Mouse (Mus musculus): ENCODE data around the gene Gm7168. TPM values are rescaled to one million over a fixed set of nuclear protein-coding genes. Genes with fewer than 3 reads are reported as not detected.
"Not testable (repeated sequence)": the region's sequence is repeated elsewhere in the genome, so short reads cannot be mapped to it uniquely, and the experiment has no call there.

Gene Gm7168
- polyA plus RNA-seq, 2 experiments from 2014 or later, result not detected

DNA sequence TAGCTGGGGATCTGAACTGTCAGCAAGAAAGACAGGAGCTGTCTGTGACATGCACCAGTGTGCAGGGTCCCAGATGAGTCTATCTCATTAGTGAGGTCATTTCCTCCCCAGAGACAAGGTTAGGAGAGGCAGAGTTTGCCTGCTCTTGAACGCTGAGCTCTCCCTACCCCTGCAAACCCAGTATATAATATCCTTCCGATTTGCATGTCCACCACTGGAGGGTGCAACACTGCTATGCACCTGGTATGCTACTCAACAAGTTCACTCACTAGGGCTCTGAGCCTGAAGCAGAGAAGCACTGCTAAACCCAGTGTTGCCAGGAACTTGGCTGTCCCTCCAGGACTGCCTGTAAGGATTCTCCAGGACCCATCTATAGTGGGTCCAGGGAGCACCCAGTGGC, 45.3 kb downstream of the Gm7168 start:
- ATAC-seq, result not testable (repeated sequence)

Other genes with a start within 250 kb of the Gm7168 start
- 1 to 10 TPM; 2.6 to 3.2 TPM for gene Afdn, start 187.8 kb upstream of the Gm7168 start, polyA plus RNA-seq (2017; shearing (Covaris generic))
- gene Tcte2, start 186.5 kb upstream of the Gm7168 start, polyA plus RNA-seq (2017; shearing (Covaris generic)), result not detected
- not detected for gene Gm7356, start 55.3 kb downstream of the Gm7168 start, polyA plus RNA-seq (2017; shearing (Covaris generic))
- gene Gm7358, start 111.2 kb downstream of the Gm7168 start, polyA plus RNA-seq (2017; shearing (Covaris generic)), result not detected